Mouse (Mus musculus) left cerebral cortex, postnatal 14 days (tissue): ENCODE measurements around the gene Pitpnm3. TPM values are rescaled to one million over a fixed set of nuclear protein-coding genes. Genes with fewer than 3 reads are reported as not detected.

ENCODE experiments used
- DNase-seq, 2 experiments: peaks; one replicate each; pipeline ENCODE4 v3.0.0; 2021 to 2022; ENCODE audit warnings: low spot score in 2 of 2, mixed read lengths in 1 of 2
- intact Hi-C: fragments of 180-260 bp; cut with DNase I; formaldehyde crosslinking; loops from one replicate; pipeline ENCODE4 v1.15.1; 2025
- total RNA-seq, 2 experiments: library from RNA; stranded (reverse); gene quantifications; 2 replicates each; pipeline ENCODE4 v1.2.3; 2021

Pitpnm3 gene
- total RNA-seq, 2 experiments from 2014 or later = 56.9 to 61.3 TPM

DNA sequence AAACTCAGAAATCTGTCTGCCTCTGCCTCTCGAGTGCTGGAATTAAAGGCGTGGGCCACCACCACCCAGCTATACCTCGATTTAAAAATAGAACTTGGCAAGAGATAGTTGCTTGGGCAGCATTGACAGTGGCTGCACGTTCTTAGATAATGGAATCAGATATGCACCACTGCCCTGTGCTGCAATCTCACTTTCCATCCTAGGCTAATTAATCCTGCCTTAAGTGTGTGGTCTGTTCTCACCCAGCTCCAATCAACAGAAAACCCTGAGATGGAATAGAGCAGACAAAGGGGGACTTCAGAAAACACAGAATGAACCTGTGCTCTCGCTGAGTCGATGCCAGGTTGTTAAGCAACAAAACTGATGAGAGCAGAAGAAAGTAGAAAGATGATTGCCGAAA lies 32.0 kb downstream of the Pitpnm3 start:
- intact Hi-C loops = no loop called here

DNA sequence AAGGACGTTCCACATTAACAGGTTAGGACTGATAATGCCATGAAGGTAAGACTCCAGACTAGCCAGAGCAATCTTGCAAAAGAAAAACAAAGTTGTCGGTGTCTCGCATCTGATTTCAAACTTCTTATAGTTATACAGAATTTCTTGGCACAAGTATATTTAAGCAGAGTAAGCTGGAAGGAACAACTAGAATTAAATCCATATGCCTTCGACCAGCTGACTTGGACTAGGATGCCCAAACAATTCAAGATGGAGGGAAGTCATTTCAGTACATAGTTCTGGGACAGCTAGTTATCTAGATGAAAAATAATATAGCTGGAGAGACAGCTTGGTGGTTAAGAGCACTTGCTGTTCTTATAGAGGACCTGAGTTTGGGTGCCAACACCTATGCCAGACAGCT lies 34.6 kb downstream of the Pitpnm3 start:
- intact Hi-C loops = no loop called here
- DNase-seq = no peak

More for the DNA sequence above, 32.0 kb downstream of the Pitpnm3 start:
- no peak for DNase-seq

DNA sequence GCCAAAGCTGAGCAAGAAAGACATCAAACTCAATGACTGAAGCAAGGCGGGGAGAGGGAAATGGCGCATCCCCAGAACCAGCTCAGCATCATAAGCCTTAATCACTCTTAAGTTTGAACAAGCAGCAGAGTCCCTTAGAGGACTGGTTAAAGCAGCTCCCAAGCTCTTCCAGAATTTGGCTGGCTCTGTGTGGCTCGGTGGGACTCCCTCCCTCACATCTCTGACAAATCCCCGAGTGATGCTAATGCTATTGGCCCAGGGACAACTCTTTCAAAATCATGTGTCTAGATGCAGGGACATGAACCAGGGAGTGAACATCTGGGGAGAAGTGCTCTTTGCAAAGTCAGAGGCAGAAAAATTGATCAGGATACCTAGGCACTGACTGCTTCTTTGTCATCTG lies 36.4 kb downstream of the Pitpnm3 start:
- peak in 1 of 2 experiments; percentile 44 for DNase-seq
- intact Hi-C loops = no loop called here

DNA sequence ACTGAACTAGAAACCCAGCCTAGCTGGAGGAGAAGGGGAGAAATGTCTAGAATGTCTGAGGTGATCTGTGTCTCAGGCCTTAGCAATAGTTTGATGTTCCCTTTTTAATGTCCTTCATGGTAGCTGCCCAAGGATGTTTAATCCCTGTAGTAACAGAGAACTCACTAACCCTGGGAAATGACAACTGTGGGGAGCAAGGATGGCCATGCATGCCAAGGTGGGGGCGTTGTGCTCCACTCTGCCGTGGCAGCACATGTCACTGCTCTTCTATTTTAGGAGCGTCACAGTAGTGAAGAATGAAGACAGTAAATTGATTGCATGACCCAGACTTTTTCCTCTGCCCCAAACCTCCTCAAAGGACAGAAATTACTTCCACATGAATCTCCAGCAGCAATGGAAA lies 37.6 kb downstream of the Pitpnm3 start:
- intact Hi-C loops = no loop called here
- no peak for DNase-seq

DNA sequence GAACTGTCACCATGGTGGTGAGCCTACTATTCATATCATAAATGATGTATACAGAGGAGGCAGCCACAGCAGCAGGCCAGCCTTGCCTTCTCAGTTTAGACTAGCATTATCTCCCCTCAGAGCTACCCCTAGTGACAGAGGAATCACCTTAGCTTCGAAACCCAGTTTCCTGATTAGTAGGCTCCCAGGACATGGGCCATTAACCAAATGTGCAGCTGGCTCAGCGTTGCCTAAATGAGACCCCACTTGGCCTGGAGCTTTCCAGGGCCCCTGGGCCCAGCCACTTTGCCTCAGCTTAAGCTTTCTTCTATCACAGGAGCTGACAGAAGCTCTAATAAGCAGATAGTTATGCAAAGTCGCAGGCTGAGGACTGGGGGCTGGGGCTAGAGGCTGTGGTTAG lies 39.6 kb downstream of the Pitpnm3 start:
- intact Hi-C loops = no loop called here
- DNase-seq = no peak

DNA sequence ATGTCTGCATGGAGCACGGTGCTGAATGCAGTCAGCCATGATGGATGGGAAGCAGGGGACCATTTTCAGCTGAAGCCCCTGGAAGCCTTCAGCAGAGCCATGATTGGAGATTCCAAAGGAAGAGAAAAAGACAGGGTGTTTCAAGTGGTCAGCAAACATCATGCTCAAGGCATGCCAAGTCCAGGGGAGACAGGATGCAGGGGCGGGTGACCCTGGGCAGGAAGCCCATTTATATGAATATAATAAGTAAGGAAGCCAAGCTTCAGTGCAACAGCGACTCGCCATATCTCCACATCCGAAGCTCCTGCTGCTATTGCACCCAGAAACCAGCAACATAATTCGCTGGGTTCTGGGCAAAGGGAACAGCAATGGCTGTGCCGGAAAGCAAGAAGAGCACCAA lies 41.1 kb downstream of the Pitpnm3 start:
- intact Hi-C loops = loop anchor here (5.0 kb wide), 1 partner anchor 42 kb away; no protein-coding TSS in a partner anchor
- DNase-seq = no peak

DNA sequence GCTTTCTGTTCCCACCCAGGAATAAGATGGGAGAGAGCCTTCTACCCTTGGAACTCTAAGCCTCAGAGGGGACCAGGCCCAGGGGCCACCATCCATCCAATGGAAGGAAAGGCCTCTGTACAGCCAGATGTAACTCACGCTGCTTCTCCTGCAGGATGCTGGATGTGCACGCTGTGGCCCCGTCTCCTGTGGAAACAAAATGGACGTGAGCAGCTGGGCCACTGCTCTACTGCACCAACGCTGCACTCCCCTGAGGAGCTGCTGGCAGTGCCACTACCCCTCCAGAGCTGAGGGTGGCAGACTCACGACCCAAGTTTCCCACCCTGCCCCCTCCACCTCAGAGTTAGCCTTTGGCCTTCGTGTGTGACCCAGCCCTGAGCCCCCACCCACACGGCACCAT lies 43.2 kb downstream of the Pitpnm3 start:
- intact Hi-C loops = loop anchor here (5.0 kb wide), 1 partner anchor 40 kb away; no protein-coding TSS in a partner anchor
- no peak for DNase-seq

DNA sequence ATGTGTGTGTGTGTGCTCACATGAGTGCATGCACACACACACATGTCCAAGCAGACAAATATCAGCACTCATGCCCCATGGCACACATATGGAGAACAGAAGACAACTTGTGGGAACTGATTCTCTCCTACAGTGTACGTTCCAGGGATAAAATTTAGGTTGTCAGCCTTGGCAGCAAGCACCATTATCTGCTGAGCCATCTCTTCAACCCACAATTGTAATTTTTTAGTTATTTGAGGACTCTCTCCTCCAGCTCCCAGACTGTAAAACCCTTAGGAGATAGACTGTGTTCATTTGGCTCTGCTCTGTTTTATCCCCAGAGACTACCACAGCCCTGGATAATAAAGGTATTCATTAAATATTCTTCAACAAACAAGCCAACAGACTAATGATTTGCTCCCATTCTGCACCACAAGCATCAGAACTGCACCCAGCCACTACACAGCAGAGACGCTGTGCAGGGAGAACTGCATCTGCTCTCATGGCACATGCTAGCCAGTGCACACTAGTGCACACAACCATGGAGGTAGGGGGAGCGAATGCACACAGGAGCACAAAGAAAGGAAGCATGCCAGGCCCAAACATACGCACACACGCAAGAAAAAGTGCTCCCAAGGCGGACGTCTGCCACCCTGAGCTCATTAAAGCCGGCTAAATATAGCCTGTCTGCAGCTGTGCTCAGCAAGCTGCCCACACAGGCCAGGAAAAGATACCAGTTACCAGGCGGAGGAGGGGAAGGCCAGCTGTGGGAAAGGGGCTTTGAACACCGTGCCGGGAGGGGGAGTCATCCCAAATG lies 49.1 kb downstream of the Pitpnm3 start:
- peak; percentile 72 to 84 for DNase-seq
- intact Hi-C loops = no loop called here

DNA sequence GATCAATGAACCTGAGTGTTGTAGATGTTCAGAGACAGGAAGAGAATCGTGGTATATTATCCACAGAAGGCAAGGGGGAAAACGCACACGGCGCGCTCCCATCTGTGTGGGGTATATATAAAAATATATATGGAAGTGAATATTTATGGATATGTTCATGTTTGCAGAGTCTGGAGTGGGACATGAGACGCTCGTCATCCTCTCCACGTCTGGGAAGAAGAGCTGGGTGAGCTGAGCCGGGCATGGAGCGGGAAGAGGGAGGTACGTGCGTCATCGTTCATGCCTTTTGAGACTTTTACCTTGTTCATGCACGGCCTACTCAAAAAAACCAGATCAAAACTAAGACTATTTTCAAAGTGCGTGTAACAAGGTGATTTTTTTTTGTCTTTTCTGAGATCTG lies 51.2 kb downstream of the Pitpnm3 start:
- DNase-seq = peak in 1 of 2 experiments; percentile 53
- intact Hi-C loops = loop anchor here (5.0 kb wide), 1 partner anchor 48 kb away; no protein-coding TSS in a partner anchor

DNA sequence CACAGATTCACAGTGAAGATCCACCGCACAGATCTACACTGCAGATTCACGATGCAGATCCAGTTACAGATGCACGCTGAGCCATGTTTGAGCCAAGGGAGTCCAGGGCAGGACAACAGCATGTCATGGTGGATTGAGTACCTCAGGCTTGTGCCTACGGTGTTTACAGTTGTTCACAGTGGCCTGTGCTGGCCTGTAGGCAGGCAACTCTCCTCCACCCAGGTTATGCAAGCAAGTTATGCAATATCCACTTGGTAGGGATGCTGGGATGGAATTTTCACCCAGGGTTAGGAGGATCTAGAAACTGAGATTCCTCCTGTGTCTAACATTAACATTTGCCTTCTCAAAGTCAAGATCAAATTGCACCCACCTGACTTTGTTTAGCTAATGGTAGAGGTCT lies 53.0 kb downstream of the Pitpnm3 start:
- no peak for DNase-seq
- intact Hi-C loops = loop anchor here (5.0 kb wide), 1 partner anchor 50 kb away; no protein-coding TSS in a partner anchor

DNA sequence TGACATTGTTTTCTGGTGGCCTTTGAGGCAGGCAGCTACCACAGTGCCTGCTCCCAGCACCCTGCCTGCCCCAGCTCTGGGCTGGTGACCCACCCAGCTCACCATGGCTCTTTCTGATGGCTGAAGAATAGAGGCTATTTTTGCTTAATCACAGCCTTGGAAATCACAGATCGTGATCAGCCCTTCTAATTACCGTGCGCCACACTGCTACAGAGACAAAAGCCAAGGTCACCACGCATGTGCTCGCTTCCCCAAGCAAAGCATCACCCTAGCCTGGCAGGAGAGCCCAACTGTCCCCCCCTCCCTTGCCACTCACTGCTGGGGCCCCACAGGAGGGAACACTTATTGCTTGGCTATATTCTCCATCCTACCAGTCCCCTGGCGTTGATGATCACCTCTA lies 55.1 kb downstream of the Pitpnm3 start:
- intact Hi-C loops = loop anchor here (5.0 kb wide), 1 partner anchor 52 kb away; no protein-coding TSS in a partner anchor
- no peak for DNase-seq

DNA sequence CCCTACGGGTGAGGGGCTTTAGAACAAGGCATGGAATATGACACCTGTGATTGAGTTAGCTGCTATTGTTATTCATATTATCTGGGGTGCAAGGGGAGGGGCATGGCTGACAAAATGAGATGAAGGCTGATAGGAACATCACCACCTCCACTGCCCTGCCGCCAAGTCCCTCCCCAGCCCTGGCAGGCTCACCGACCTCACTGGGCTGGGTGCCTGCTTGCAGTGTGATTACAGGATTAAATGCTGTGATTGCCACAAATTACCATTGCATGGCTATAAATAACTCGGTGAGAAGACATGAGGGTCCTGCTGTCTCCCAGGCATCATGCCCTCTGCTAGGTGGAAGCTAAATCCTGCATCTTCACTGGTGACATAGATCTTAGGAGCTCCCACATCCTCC lies 56.9 kb downstream of the Pitpnm3 start:
- intact Hi-C loops = no loop called here
- DNase-seq = peak in 1 of 2 experiments; percentile 30

DNA sequence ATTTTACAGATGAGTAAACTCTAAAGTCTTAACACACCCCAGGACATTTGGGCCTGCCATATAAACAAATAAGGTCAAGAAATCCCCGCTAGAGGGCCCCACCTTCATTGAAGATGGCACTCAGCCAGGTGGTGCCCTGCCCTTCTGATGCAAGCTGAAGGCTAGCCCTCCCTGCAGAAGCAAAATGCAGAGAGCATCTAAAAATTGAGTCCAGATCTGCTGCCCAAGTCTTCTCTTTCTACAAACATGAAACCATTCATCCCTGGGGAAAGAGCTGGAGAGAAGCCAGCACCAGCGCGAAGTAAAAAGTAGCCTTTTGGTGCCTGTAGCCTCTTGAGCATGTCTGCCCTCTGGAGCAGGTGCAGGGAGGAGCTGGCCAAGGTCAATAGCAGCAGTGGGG lies 57.5 kb downstream of the Pitpnm3 start:
- DNase-seq = no peak
- intact Hi-C loops = no loop called here

DNA sequence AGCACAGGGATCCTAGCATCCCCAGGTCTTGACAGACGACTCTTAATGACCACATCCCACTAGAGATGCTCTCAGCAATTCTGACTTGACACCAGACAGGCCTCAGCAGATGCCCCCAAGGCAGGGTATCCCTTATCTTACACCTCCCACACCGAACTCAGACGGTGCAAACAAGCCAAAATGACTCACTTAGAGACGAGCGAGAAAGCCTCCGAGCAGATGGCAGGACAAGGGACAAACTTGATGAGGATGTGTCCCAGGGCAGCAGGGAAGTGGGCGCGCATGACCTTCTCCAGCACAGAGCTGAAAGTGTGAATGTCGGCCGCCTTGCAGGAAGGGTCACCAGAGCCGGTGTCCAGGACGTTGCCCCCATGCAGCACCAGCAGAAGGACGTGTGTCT lies 61.3 kb downstream of the Pitpnm3 start:
- peak in 1 of 2 experiments; percentile 44 for DNase-seq
- intact Hi-C loops = no loop called here

DNA sequence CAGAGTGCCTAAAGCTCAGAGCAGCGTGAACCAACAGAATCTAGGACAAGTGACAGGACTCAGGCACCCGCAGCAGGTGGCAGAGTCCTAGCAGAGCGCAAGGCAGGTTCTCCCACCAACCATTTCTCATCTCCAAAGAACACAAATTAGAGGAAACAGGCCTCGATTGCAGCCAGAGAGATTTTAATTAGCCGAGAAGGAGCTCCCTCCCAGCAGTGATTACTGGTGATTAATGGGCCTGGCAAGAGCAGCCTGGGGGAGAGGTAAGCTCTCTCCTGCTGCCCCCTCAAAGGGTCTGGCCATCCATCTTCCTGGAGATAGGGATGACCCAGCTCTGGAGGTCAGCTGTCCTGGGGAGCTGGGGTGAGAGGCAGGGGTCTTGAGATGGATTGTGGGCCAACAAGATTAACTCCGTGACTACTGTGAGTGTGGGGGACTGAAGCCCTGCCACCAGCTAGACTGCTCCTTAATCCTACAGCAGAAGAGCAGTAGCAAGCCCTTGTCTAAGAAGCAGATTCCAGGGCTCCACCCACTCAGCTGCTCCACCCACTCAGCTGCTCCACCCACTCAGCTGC lies 63.2 kb downstream of the Pitpnm3 start:
- intact Hi-C loops = no loop called here
- DNase-seq = no peak

DNA sequence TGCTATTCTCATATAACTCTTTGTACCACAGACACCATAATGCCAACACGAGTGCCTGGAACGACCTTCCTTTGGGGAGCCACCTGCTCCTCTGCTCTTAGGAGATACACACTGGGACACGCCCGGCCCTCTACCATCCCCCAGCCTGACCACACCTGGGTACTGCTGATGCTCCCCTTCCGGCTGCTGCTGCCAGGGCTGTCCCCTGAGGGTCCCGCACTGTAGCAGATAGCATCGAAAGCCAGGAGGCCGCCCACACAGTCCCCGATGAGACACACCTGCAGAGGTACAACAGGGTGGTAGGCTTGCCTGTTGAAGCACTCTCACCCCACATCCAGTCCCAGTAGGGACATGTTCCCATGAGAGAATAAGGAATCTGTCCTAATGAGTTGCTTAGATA lies 64.8 kb downstream of the Pitpnm3 start:
- intact Hi-C loops = no loop called here
- DNase-seq = no peak

DNA sequence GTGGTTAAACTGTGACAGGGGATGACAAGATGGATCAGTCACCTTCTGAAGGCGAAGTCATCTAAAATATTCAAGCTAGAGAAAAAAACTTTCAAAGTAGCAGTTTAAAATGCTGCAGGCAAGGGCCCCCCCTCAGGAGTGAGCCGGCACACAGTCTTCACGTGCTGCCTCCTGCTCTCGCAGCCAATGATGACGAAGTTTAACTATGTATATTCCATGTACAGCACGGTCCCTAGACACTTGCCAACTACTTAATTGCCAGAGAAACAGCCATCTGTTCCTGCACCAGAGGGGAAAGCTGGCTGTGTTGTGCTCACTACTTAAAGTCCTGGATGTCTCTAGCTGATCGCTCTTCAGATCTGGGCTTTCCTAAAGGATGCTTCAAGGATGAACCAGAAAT lies 67.6 kb downstream of the Pitpnm3 start:
- peak; percentile 47 to 64 for DNase-seq

DNA sequence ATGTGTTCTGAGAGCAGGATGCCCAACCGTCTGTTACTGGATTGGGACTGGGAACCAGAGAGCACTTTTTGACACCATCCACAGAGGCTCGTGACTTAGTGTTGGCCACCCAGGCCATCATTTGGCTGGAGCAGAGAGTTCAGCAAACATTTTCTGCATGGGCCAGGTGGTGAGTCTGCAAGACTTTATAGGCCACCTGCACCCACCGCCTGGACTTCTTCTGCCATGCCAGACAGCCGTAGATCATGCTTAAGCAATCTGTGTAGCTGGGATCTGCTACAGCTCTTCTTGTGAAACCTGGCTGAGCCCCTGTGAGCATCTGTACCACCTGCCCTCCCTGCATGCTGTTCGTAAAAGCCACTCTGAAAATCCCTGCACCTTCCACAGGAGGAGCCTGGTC lies 68.3 kb downstream of the Pitpnm3 start:
- no peak for DNase-seq
- intact Hi-C loops = no loop called here

More for the DNA sequence above, 67.6 kb downstream of the Pitpnm3 start:
- intact Hi-C loops = no loop called here

DNA sequence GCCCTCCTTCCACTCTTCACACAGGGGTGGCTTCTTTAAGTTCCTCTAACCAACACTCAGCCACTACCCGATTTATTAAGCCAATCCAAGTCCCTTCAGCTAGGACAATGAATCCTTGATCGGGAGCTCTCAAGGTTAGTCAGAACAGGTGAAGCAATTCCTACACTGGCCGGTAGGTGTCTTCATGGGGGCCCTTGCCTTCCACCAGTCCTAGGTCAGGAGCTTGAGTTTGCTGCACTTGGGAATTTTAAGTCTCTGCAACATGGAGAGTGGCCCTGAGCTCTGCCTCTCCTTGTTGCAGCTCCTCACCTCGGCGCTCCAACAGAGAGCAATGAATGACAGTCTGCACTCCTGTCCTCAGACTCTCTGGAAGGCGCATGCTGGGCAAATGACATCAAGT lies 69.2 kb downstream of the Pitpnm3 start:
- DNase-seq = no peak
- intact Hi-C loops = no loop called here

DNA sequence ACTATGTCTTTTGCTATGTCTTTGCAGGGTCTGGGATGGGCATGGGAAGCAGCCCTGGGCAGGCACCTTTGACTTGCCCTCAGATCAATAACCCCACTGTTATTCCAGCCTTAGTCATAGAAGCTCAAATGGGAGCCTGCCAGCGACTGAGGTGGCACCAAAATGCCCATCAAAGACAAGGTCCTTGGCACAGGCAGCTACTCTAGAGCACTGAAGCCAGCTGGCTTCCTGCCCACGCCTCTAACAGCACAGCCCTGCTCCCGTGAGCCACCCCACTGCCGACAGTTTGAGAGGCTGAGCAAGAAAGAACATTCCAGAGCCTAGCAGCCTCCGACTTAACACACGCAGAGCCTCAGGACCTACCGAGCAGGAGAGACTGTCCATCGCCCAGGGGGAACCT lies 70.5 kb downstream of the Pitpnm3 start:
- intact Hi-C loops = no loop called here
- peak; percentile 41 to 45 for DNase-seq

DNA sequence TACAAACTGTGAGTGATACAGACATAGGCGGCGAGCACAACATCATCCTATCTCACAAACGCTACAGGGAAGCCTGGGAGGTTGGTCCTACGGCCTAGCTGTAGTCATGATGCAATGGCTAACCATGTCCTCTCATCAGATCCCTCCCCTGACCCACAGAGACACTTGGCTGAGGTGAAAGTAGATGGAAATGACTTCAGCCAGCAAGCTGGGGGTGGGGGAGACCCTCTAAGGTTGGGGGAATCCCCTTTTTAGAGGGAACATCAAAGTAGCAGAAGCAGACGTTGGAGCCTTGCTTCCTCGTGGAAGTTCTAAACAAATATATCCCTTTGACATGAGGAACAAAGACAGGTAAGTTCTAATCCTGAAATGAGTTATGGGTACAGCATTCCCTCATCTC lies 71.2 kb downstream of the Pitpnm3 start:
- DNase-seq = no peak
- intact Hi-C loops = no loop called here
